Mouse (Mus musculus) heart, embryonic 13.5 days (tissue): ENCODE results near the gene Plcxd2. TPM values are rescaled to one million over a fixed set of nuclear protein-coding genes. Genes with fewer than 3 reads are reported as not detected.

Source experiments
- ATAC-seq: fragments of 200-750 bp; cut with Nextera tagmentation; 2 replicates; pipeline ENCODE4 v1.8.0; 2017; ENCODE audit warnings: moderate TSS enrichment; ENCODE audit not compliant: insufficient number of reproducible peaks, low FRiP score, low TSS enrichment; ENCODE audit errors: extremely low read depth
- H3K27ac ChIP-seq: fragments of 300-500 bp; sonication (generic); replicated peaks from 2 replicates; pipeline ENCODE4 v1.5.1; 2015; ENCODE audit warnings: moderate library complexity, mild to moderate bottlenecking, inconsistent platforms
- H3K27me3 ChIP-seq: fragments of 300-500 bp; sonication (generic); replicated peaks from 2 replicates; pipeline ENCODE4 v1.6.1; 2015; ENCODE audit warnings: mild to moderate bottlenecking, inconsistent platforms
- H3K36me3 ChIP-seq: fragments of 300-500 bp; sonication (generic); 2 replicates; pipeline ENCODE4 v1.6.1; 2015; ENCODE audit warnings: mild to moderate bottlenecking, inconsistent platforms
- H3K4me1 ChIP-seq: fragments of 300-500 bp; sonication (generic); 2 replicates; pipeline ENCODE4 v1.6.1; 2015; ENCODE audit warnings: inconsistent platforms
- H3K4me2 ChIP-seq: fragments of 300-500 bp; sonication (generic); 2 replicates; pipeline ENCODE4 v1.6.1; 2015; ENCODE audit warnings: inconsistent platforms, mild to moderate bottlenecking, moderate library complexity
- H3K4me3 ChIP-seq: fragments of 300-500 bp; sonication (generic); 2 replicates; pipeline ENCODE4 v1.5.1; 2015; ENCODE audit warnings: moderate library complexity, mild to moderate bottlenecking, inconsistent platforms
- H3K9ac ChIP-seq: fragments of 300-500 bp; sonication (generic); 2 replicates; pipeline ENCODE4 v1.6.1; 2015; ENCODE audit warnings: inconsistent platforms, mild to moderate bottlenecking, moderate library complexity
- H3K9me3 ChIP-seq: fragments of 300-500 bp; sonication (generic); 2 replicates; pipeline ENCODE4 v1.6.1; 2016; ENCODE audit warnings: inconsistent platforms
- WGBS: fragments of 180-500 bp; shearing (Covaris S2); methylation state at CpG from one replicate; pipeline ENCODE4 v1.1.7; 2015; ENCODE audit warnings: mixed read lengths; 5-methylcytosine and 5-hydroxymethylcytosine counted together
- polyA plus RNA-seq: library from polyadenylated mRNA; unstranded; fragments of >200 nt; fragmentation: Nextera tagmentation; extraction: Ambion mirVana; gene quantifications from 2 replicates; pipeline ENCODE4 v1.2.1, GENCODE M21; 2015

Gene Plcxd2
- polyA plus RNA-seq, 1 experiment from 2014 or later, result 0.40 TPM

DNA sequence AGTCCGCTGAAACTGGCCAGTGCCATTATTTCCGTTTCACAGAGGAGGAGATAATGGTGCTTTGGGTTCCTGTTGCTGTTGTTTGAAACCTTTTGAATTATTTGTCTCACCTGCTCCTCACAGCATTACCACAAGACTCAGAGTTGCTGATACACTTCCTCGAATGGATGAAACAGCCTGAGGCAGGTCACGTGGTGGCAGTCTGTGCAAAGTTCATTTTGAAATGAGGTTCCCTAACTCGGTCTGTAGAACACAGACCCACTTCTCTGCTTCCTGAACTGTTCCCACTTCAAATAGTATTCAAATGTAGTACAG lies 845 bp upstream of the Plcxd2 start:
- Histone ChIP-seq H3K4me2 (peak overlapping the region; percentile 87), H3K27me3 (peaks cover 9% of the 10 kb centered on the region; the same call in 1 of the 2 replicates), H3K9me3 (no peaks in the 10 kb centered on the region), H3K27ac (peak overlapping the region; percentile 53), H3K4me1 (peaks cover 13% of the 10 kb centered on the region), H3K9ac (peak overlapping the region; percentile 79), H3K36me3 (no peaks in the 10 kb centered on the region), H3K4me3 (peak overlapping the region; percentile 62)
- no peak for ATAC-seq
- WGBS, result 16% methylated on average over 5 of the region's 5 CpGs

DNA sequence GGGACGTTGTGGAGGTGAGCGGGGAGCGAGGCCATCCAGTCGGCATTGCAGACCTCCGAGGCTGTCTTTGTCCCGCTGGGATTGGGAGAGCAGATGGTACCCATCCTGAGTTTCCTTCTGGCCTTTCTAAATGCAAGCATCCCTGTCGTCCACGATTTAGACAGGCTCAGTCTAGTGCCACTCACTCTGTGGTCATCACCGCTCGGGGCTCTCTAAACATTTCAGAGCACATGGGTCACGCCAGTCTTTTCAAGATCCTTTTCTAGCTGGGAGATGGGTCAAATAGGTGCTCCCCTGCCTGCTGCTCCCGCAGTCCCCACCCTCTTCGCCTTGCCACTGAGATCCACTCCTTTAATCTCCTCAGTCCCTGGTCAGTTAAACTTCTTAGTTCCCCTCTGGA lies 301 bp downstream of the Plcxd2 start:
- Histone ChIP-seq H3K4me1 (peaks cover 13% of the 10 kb centered on the region), H3K36me3 (no peaks in the 10 kb centered on the region), H3K4me2 (peak overlapping the region; percentile 87), H3K9me3 (no peaks in the 10 kb centered on the region), H3K4me3 (peak overlapping the region; percentile 62), H3K27me3 (peaks cover 9% of the 10 kb centered on the region; the same call in 1 of the 2 replicates), H3K9ac (peak overlapping the region; percentile 84), H3K27ac (no peak overlapping the region)
- no peak for ATAC-seq
- WGBS, result 2% methylated on average over 13 of the region's 13 CpGs

DNA sequence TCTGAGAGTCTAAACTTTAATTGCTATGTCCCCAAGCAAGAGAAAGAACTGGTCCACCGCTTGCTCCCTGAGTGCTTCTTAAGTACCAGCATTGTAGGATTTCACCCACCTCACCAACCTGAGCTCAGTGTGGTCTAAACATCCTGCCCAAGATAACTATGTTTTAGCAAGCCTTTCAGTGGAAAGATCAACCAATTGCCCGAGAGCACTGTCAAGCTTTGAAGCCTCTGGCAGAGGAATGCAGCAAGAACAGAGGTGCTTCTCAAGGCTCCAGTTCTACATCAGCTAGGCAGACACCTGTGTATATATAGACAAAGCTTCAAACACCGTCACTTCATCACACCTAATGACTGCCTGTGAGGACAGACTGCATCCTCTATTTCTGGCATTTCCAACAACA lies 1.3 kb downstream of the Plcxd2 start:
- 0 out of 2 replicates have a peak overlapping the region, but pooled peaks have one; percentile 87 for H3K4me2 ChIP-seq

DNA sequence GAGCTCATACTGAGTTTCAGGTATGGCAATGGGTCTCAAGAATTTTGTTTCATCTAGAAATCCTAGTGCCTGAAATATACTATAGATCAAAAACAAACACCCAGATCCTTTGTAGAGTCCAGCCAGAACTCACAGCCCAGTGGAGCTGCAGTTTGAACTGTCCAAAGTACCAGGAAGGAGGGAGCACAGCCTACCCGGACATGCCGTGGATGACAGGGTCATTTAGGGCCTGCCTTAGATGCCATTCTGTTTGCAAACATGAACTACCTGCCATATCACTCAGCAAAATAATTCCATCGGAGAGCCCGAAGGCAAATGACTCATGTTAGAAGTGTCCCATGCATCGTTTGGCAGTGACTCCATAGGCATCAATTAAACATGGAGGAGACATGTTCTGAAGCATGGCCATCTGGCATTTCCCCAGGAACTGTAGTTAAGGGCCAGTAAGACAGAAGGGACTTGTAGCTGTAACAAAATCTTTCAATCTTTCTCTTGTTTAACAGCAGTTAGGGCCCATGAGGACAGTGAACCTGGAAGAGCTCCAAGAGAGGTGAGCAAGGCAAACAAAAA lies 1.9 kb downstream of the Plcxd2 start:
- peaks cover 9% of the 10 kb centered on the region; the same call in 1 of the 2 replicates for H3K27me3 ChIP-seq
- no peak overlapping the region for H3K9ac ChIP-seq
- WGBS, result 76% methylated on average over 5 of the region's 5 CpGs
- H3K9me3 ChIP-seq, result no peaks in the 10 kb centered on the region
- no peak overlapping the region for H3K4me3 ChIP-seq
- H3K27ac ChIP-seq, result no peak overlapping the region
- H3K36me3 ChIP-seq, result no peaks in the 10 kb centered on the region
- peaks cover 13% of the 10 kb centered on the region for H3K4me1 ChIP-seq
- no peak for ATAC-seq
- no peak overlapping the region for H3K4me2 ChIP-seq

More for the DNA sequence above, 1.3 kb downstream of the Plcxd2 start:
- Histone ChIP-seq H3K9ac (no peak overlapping the region), H3K27me3 (peaks cover 9% of the 10 kb centered on the region; the same call in 1 of the 2 replicates), H3K4me1 (peaks cover 13% of the 10 kb centered on the region), H3K4me3 (no peak overlapping the region), H3K27ac (no peak overlapping the region), H3K36me3 (no peaks in the 10 kb centered on the region), H3K9me3 (no peaks in the 10 kb centered on the region)
- ATAC-seq, result no peak
- 57% methylated on average over 3 of the region's 3 CpGs for WGBS

DNA sequence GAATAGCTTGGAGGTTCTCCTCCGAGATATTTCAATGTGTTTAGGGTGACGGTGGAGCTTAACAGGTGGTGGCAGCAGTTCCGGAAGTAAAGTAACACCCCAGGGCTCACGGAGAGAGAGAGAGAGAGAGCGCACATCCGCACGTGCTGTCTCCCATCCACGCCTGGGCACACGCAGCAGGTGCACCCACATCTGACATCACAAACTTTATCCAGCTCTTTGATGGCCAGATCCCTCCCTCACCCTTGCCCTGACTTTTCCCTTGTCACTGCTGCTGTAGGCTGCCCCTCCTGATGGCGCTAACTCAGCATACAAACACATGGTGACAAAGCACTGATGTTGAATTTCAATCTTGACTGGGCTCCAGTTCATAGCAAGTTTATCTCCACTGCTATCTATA lies 3.8 kb downstream of the Plcxd2 start:
- ATAC-seq, result no peak
- H3K9ac ChIP-seq, result no peak overlapping the region
- H3K27ac ChIP-seq, result no peak overlapping the region
- H3K9me3 ChIP-seq, result no peaks in the 10 kb centered on the region
- H3K4me1 ChIP-seq, result peaks cover 13% of the 10 kb centered on the region
- 71% methylated on average over 10 of the region's 10 CpGs for WGBS
- peaks cover 9% of the 10 kb centered on the region; the same call in 1 of the 2 replicates for H3K27me3 ChIP-seq
- no peaks in the 10 kb centered on the region for H3K36me3 ChIP-seq
- no peak overlapping the region for H3K4me3 ChIP-seq
- H3K4me2 ChIP-seq, result no peak overlapping the region

DNA sequence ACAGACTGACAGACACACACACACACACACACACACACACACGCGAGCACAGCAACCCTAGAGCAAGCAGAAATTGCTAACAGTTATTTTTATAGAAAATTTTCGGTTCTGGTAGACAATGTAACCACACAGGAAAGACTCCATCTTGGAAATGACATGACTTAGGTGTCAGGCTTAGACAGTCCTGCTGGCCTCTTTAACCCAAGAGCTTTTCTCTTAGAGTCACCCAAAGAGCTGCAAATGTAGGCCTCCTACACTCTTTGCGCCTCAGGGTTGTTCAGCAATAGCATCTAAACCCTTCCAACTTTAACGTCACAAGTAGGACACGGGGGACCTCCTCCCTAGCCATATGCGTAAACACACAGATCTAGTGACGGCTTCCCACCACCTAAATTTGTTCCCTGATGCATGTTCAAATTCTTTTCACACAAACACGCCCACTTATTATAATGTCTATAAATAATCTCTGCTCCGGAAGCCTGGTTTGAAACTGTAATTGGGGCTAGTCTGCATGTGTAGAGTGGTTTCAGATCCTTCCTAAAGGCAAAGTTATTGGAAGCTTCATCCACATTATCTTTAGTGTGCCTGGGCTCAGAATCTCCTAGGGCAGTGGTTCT lies 8.4 kb downstream of the Plcxd2 start:
- Histone ChIP-seq H3K4me3 (no peak overlapping the region), H3K9me3 (no peaks in the 10 kb centered on the region), H3K36me3 (no peaks in the 10 kb centered on the region), H3K4me2 (no peak overlapping the region), H3K27ac (no peak overlapping the region), H3K9ac (no peak overlapping the region), H3K27me3 (no peaks in the 10 kb centered on the region), H3K4me1 (no peaks in the 10 kb centered on the region)
- ATAC-seq, result no peak
- 79% methylated on average over 10 of the region's 10 CpGs for WGBS

DNA sequence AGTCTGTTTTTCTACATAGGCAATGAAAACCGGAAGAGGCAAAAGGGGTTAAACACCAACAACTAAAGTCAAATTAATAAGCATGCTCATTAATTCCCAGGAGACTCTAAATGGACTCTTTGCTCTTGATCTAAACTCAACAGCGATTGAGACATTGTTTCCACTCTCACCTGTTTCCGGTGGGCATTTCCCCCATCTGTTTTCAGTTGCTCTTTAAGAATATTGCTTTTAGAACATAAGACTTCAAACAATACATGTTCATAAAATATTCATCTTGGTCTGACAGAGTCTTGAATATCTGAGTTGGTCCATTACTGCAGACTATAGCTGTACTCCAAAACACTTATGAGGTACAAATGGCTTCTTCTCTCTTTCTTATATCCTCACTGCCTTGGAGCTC lies 9.0 kb downstream of the Plcxd2 start:
- WGBS, result 76% methylated on average over 3 of the region's 3 CpGs

DNA sequence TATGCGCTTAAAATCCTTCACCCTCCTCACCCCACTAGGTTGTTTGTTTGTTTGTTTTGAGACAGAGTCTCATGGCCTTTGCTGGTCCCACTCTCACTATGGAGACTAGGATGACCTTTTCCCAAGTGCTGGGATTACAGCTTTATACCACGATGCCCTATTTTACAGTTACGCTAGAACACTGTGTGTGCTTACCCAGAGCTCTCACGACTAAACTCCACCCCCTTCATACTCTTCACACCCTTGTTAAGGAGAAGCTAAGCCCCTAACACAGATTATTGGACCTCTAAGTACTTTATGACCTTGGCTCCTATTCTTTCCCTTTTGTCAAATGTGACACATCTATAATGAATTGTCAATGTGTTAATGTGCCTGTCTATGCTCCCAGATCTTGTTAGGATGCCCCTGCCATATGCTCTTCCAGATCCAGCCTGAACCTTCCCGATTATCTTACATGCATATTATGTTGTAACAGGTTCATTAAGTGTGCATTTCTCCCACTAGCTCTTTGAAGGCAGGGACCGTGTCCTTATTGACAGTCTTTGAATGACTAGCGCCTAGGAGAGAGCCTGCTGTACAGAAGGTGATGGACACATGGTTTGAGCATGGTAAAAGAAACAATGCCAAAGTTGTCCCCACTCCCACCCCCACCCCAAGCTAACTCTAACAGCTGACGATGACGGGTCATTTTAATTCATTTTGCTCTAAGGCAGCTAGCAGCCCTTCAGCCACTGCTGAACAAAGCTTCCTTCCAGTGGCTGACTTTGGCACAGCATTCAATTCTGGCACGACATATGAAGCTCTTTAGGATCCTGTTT lies 10.4 kb downstream of the Plcxd2 start:
- no peaks in the 10 kb centered on the region for H3K36me3 ChIP-seq
- H3K27ac ChIP-seq, result no peak overlapping the region
- no peak overlapping the region for H3K9ac ChIP-seq
- H3K4me3 ChIP-seq, result no peak overlapping the region
- no peaks in the 10 kb centered on the region for H3K27me3 ChIP-seq
- H3K4me1 ChIP-seq, result no peaks in the 10 kb centered on the region; the same call in 1 of the 2 replicates
- 71% methylated on average over 10 of the region's 10 CpGs for whole genome bisulfite sequencing
- ATAC-seq, result no peak
- no peaks in the 10 kb centered on the region for H3K9me3 ChIP-seq
- no peak overlapping the region for H3K4me2 ChIP-seq

More for the DNA sequence above, 9.0 kb downstream of the Plcxd2 start:
- Histone ChIP-seq H3K9me3 (no peaks in the 10 kb centered on the region), H3K27ac (no peak overlapping the region), H3K9ac (no peak overlapping the region), H3K4me3 (no peak overlapping the region), H3K36me3 (no peaks in the 10 kb centered on the region), H3K27me3 (no peaks in the 10 kb centered on the region), H3K4me1 (no peaks in the 10 kb centered on the region; the same call in 1 of the 2 replicates), H3K4me2 (no peak overlapping the region)
- ATAC-seq, result no peak

DNA sequence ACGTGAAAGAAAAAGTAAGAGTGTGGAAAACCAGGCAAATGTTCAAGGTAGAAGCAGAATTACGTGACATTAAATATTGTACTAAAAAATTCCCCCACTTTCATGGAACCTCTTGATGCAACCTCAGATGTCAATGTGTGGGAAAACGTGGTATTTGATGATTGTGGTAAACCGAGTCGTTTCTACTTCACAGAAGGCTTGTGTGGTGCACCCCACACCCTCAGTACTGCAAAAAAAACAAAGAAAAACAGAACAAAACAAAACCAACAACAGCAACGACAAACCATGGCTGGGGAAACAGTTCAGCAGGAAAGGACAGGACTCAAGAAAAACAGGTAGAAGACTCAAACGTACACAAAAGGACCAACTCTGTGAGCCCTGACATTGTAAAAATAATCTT lies 11.8 kb downstream of the Plcxd2 start:
- H3K4me2 ChIP-seq, result no peak overlapping the region
- no peak overlapping the region for H3K4me3 ChIP-seq
- no peak overlapping the region for H3K9ac ChIP-seq
- no peaks in the 10 kb centered on the region for H3K9me3 ChIP-seq
- H3K27ac ChIP-seq, result no peak overlapping the region
- ATAC-seq, result no peak
- H3K36me3 ChIP-seq, result no peaks in the 10 kb centered on the region
- WGBS, result 73% methylated on average over 7 of the region's 7 CpGs
- H3K4me1 ChIP-seq, result no peaks in the 10 kb centered on the region; the same call in 1 of the 2 replicates
- H3K27me3 ChIP-seq, result no peaks in the 10 kb centered on the region

DNA sequence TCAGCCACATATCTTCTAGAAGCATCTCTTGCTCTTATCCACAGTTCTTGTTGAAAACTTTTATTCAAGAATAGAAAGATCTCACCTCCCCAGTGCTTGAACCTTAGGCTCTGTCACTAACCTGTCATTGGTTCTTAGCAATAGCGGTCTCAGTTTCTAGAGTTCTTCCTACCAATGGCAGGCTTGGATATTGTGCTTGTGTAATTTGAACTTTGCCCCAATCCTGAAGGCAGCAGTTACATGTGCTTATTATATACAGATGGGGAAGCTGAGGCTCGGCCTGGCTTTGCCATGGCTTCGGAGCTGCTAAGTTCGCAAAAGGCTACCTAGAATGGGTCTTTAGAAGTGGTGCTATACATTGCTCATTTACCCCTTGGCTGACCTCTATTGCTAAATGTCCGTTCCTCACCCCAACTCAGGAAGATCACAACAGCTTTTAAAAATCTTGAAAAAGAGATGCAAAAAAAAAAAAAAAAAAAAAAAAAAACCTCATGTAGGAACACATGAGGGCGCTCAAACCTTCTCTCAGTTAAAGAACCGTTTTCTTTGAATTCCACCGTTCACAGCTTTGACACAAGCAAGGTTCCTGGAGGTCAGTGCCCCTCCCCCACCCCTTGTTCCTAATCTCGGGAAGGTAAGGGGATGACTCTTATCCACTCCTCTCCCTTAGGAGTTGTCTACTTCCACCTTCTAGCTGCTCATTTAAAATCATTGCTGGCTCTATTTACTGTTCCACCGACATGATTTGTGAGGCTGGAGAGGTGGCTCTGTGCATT lies 18.9 kb downstream of the Plcxd2 start:
- Histone ChIP-seq H3K4me3 (no peak overlapping the region), H3K36me3 (no peaks in the 10 kb centered on the region), H3K4me1 (no peaks in the 10 kb centered on the region; the same call in 1 of the 2 replicates), H3K27ac (no peak overlapping the region), H3K27me3 (no peaks in the 10 kb centered on the region), H3K9me3 (no peaks in the 10 kb centered on the region), H3K4me2 (no peak overlapping the region), H3K9ac (no peak overlapping the region)
- no peak for ATAC-seq
- WGBS, result 43% methylated on average over 10 of the region's 10 CpGs

DNA sequence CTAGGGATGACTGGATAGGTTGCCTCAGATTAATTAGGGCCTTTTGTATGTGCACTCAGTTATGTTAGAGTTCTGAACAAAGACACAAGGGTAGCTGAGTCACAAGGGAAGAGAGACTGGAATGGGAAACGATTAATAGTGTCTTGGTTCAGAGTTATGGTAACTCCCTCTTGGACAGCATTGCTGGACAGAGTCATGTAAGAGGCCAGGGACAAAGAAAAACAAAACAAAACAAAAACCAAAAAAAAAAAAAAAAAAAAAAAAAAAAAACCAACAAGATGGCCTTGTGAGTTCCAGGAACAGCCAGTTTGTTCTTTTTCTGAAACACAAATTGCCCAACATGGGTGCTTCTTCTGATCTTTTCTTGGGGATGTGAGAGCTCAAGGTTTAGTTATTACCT lies 23.8 kb downstream of the Plcxd2 start:
- no peak overlapping the region for H3K4me3 ChIP-seq
- ATAC-seq, result no peak
- H3K27ac ChIP-seq, result no peak overlapping the region
- H3K36me3 ChIP-seq, result no peaks in the 10 kb centered on the region
- no peak overlapping the region for H3K4me2 ChIP-seq
- H3K9ac ChIP-seq, result no peak overlapping the region
- H3K9me3 ChIP-seq, result no peaks in the 10 kb centered on the region
- WGBS, result 71% methylated on average over 1 of the region's 1 CpGs
- no peaks in the 10 kb centered on the region for H3K4me1 ChIP-seq
- H3K27me3 ChIP-seq, result no peaks in the 10 kb centered on the region
